Mouse (Mus musculus) lung, postnatal 0 days (tissue): ENCODE measurements around the gene Zfp827.

Experiments used
- CTCF ChIP-seq: IDR thresholded peaks from 2 replicates; pipeline ENCODE4 v1.5.1; 2016; ENCODE audit warnings: antibody characterized with exemption, mild to moderate bottlenecking
- EP300 ChIP-seq: IDR thresholded peaks from 2 replicates; pipeline ENCODE4 v1.6.1; 2016; ENCODE audit warnings: antibody characterized with exemption, mild to moderate bottlenecking, control low read depth

DNA sequence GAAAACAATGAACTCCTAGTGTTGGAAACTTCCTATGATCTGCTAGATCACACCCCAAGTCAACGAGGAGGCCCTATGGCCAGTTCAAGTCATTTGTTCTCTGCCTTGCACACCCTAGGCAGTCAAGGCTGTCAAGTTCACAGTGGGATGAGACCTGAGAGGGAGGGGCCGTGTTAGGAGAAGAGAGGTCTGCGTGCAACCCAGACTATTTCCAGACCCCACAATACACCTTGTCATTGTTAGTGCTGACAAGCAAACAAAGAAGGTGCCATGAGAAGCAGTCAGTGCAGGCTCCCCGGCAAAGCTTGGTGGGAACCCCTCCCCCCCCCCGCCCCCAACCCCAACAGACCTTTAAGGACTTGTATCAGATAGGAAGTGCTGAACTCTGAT, 194.5 kb downstream of the Zfp827 start:
- TF ChIP-seq CTCF (no peak), EP300 (no peak)
